Mouse (Mus musculus): ENCODE measurements around the gene Pbsn.

DNA sequence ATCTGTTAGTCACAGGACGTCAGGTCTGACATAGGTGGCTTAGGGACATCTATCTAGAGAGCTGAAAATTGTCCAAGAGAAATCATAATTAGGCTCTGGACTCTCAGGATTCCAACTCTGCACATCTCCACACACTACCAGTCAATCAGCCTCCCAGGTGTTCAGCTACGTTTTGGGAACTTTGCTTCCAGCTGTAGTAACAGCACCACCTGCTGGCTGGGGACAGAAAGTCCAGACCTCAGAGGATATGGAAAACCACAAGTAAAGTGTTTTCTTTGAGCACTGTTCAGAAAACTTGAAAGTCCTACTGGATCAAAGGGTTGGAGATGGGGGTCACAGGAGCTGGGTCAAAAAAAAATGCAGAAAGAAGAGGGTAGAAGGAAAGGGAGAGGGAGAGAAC, 44.8 kb downstream of the Pbsn start:
- TF ChIP-seq CTCF (IDR thresholded peaks at IDR 0.05; ENCODE audit: low read depth) (peak; percentile 66), EP300 (IDR thresholded peaks at IDR 0.05; ENCODE audit: low read depth) (no peak)
